Mouse (Mus musculus) spleen, postnatal 10 days (tissue): ENCODE results near the gene Bex6.
"Not testable (repeated sequence)": the region's sequence is repeated elsewhere in the genome, so short reads cannot be mapped to it uniquely, and the experiment has no call there.

ENCODE experiments used
- DNase-seq, 2 experiments: peaks; one replicate each; pipeline ENCODE4 v3.0.0; 2021 to 2022; ENCODE audit warnings: low spot score in 2 of 2

Gene Bex6

DNA sequence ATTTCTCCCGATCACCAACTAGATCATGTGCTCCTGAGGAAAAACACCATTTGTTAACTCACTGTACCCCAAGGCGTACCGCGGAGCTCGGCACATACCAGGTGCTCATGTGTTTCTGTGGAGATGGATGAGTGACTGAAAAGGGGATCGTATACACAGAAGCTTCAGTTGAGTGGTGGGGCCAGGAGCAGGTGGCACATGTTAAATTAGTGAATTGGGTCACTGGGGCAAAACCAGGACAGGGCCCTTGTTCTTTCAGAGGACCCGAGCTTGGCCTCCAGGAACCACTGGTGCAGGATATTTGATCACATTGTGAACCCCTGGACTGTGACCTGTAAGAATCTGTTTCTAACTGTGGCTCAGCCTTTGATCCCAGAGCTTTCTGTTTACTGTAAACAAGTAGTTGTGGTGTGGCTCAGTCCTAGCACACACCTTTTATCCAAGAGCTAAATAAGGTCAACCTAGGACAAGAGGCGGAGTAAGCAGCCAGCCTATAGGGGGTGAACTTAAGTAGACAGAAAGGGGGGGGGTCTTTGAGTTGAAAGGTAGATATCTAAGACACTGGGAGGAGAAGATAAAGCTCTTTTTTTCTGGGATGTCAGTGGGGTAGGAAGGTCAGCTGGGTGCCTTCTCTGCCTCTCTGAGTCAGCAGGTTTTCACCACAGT, 5.2 kb upstream of the Bex6 start:
- DNase-seq, result no peak

GRCm38 (mm10) chr16:32175029-32175428, 4.6 kb upstream of the Bex6 start:
- DNase-seq, result peak in 1 of 2 experiments; percentile 37

GRCm38 (mm10) chr16:32176896-32177686, 2.5 kb upstream of the Bex6 start:
- peak; percentile 52 to 64 for DNase-seq

DNA sequence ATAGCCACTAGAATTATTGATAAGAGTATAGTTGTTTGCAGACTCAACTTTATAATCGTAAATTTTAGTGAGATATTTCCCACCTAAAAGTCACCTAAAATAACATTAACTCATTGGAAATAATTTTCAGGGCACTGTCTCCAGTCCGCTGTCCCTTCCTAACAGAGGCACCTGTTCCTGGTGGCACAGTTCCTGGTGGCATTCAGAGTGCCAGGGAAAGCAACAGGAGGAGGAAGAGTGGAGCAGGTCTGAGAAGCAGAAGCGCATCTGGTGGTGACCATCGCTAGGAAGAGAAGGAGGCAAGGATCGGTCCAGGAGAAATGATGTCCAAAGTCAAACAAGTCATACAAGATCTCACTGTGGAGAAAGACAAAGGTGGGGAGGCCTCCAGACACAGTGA, 6.4 kb downstream of the Bex6 start:
- no peak for DNase-seq

DNA sequence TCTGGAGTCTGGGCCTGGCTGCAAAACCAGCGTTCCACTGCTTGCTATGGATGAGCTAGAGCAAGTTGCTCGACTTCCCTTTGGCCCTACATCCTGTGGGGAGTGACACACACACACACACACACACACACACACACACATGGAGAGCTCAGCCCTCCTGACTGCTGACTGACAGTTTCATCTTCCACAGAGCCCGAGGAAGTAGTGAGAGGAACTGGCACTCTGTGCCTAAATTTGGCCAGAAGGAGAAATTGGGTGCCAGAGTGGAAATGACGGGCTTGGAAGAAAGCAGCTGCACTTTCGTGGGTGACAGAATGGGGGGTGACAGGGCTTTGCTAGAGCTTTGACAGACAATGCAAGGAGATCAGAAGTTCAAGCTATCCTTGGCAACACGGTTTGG, 9.5 kb downstream of the Bex6 start:
- peak in 1 of 2 experiments; percentile 33 for DNase-seq

- peak; percentile 33 to 52 for DNase-seq
Measured at GRCm38 (mm10) chr16:32190011-32190441, 10.4 kb downstream of the Bex6 start.

GRCm38 (mm10) chr16:32200256-32201003, 20.8 kb downstream of the Bex6 start:
- peak; percentile 24 to 54 for DNase-seq

GRCm38 (mm10) chr16:32201004-32201325, 21.3 kb downstream of the Bex6 start:
- no peak for DNase-seq

- DNase-seq, result peak; percentile 73 to 91
Measured at GRCm38 (mm10) chr16:32202681-32203080, 23.1 kb downstream of the Bex6 start.

DNA sequence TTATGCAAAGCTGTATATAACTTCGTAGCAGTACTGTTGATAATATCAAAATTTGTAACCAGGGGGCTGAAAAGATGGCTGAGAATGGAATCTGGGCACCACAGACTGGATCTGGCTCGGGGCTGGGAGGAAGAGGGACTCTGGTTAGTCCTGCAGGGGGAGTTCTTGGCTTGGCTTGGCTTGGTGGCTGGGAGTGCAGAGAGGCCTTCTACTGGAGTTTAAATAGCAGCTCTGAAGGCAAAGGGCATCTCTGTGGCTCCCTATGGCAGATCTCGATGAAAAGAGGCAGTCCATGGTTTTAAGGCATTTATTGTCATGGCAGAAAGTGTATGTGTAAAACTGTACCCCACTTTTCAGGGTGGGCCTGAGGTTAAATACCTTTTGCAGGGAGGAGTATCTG, 25.3 kb downstream of the Bex6 start:
- no peak for DNase-seq

DNA sequence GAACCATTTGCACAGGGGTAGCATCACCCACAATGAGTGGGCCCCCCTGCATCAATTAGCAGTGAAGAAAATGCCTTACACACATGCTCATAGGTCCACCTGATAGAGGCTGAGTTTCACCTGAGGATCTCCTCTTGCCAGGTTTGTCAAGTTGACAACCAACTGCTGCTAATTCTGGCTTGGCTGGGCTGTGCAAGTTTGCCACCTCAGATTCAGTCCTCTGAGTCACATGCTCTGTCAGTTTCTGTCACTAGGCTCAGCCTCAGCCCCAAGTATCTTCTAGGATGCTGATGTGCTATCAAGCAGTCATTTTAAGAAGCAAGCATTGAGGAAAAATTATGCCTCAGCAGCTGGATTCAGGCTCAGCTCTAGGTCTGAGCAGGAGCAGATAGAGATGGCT, 34.5 kb downstream of the Bex6 start:
- DNase-seq, result no peak

- DNase-seq, result no peak
Measured at GRCm38 (mm10) chr16:32214804-32215576, 35.4 kb downstream of the Bex6 start.

- DNase-seq, result no peak
Measured at GRCm38 (mm10) chr16:32221803-32222202, 42.2 kb downstream of the Bex6 start.

DNA sequence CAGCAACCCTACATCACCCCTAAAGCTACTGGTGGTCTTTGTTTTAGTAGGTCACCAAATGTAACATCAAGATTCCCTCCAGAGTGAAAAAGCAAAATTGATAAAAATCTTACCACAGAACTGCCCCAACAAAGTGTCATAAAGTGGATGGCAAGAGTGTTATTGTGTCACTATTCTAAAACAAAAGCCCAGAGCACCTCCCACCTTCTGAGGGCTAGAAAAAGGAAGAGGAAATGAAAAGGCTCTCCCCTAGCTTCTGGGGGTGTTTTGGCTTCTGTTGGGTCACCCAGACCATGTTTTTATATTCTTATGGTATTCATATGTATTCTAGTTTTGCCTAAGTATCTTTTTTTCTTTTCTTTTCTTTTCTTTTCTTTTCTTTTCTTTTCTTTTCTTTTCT, 42.8 kb downstream of the Bex6 start:
- no peak for DNase-seq

- DNase-seq, result not testable (repeated sequence)
Measured at GRCm38 (mm10) chr16:32232050-32232449, 52.4 kb downstream of the Bex6 start.
